Mouse (Mus musculus) CH12.LX (cell line): ENCODE measurements at regions not wholly inside any gene's neighbourhood (a gene's known extent, or its start where the extent isn't known, plus 50 kb on each side); places are given as distances from the start of the nearest gene placed in this dataset.

Experiments
- DNase-seq: peaks from one replicate; pipeline ENCODE4 v3.0.0-alpha.2; 2013; ENCODE audit errors: extremely low read depth
- H3K27ac ChIP-seq: 2 replicates; pipeline ENCODE4 v1.5.1; 2012; ENCODE audit warnings: low read depth, mild to moderate bottlenecking, control low read depth, moderate library complexity; ENCODE audit not compliant: insufficient read depth
- H3K27me3 ChIP-seq: replicated peaks from 2 replicates; pipeline ENCODE3; 2012; ENCODE audit warnings: inconsistent platforms
- H3K36me3 ChIP-seq, 2 experiments: replicated peaks in 1 of 2; 2 replicates each; pipeline versions ENCODE3 to v1.6.1; 2012; ENCODE audit warnings: inconsistent platforms in 1 of 2, low read length in 1 of 2, mild to moderate bottlenecking in 1 of 2, mixed read lengths in 1 of 2, moderate library complexity in 1 of 2; ENCODE audit not compliant: control insufficient read depth in 1 of 2, insufficient read depth in 1 of 2
- H3K4me1 ChIP-seq, 2 experiments: 2 replicates each; pipeline ENCODE4 v1.6.1; 2012; ENCODE audit warnings: inconsistent platforms in 1 of 2, moderate library complexity in 1 of 2; ENCODE audit not compliant: insufficient read depth in 2 of 2, control insufficient read depth in 1 of 2
- H3K4me2 ChIP-seq: 2 replicates; pipeline ENCODE4 v1.6.1; 2012; ENCODE audit warnings: low read depth, mild to moderate bottlenecking, control low read depth; ENCODE audit not compliant: poor library complexity, insufficient read depth, severe bottlenecking
- H3K4me3 ChIP-seq, 3 experiments: fragments of 150-350 bp in 1 of 3; sonication (generic) in 1 of 3; replicated peaks in 1 of 3; 2 replicates each; pipeline versions ENCODE3 to v1.5.1; 2011 to 2012; ENCODE audit warnings: low read depth in 2 of 3, low read length in 2 of 3, mild to moderate bottlenecking in 2 of 3, moderate library complexity in 2 of 3, control low read depth in 1 of 3, improper control_type of control experiment in 1 of 3, inconsistent platforms in 1 of 3, mixed read lengths in 1 of 3; ENCODE audit not compliant: poor library complexity in 1 of 3
- H3K79me2 ChIP-seq: replicated peaks from 2 replicates; pipeline ENCODE4 v1.6.1; 2012; ENCODE audit warnings: mild to moderate bottlenecking, moderate library complexity; ENCODE audit not compliant: control insufficient read depth, poor library complexity, insufficient read depth, severe bottlenecking; ENCODE audit errors: extremely low read depth
- H3K9ac ChIP-seq: 2 replicates; pipeline ENCODE4 v1.6.1; 2012; ENCODE audit warnings: low read depth, mild to moderate bottlenecking, control low read depth, moderate library complexity; ENCODE audit not compliant: insufficient read depth
- H3K9me3 ChIP-seq: replicated peaks from 2 replicates; pipeline ENCODE3; 2012; ENCODE audit warnings: low read length, inconsistent platforms, mixed read lengths
- BHLHE40 ChIP-seq: IDR thresholded peaks from 2 replicates; pipeline ENCODE4 v1.6.1; 2011; ENCODE audit warnings: mild to moderate bottlenecking, low read depth, low read length, improper control_type of control experiment
- CTCF ChIP-seq, 2 experiments: IDR thresholded peaks in 1 of 2; conservative IDR thresholded peaks in 1 of 2; 2 replicates each; pipeline ENCODE4 v1.5.1; 2011 to 2012; ENCODE audit warnings: low read depth in 2 of 2, low read length in 2 of 2, improper control_type of control experiment in 1 of 2, inconsistent platforms in 1 of 2, mild to moderate bottlenecking in 1 of 2, moderate library complexity in 1 of 2
- EP300 ChIP-seq: IDR thresholded peaks from 2 replicates; pipeline ENCODE4 v1.6.1; 2011; ENCODE audit warnings: low read length, improper control_type of control experiment
- IRF4 ChIP-seq: IDR thresholded peaks from 2 replicates; pipeline ENCODE4 v1.6.1; 2014; ENCODE audit warnings: low read depth, mild to moderate bottlenecking, inconsistent platforms, low read length, improper control_type of control experiment
- KAT2A ChIP-seq: IDR thresholded peaks from 2 replicates; pipeline ENCODE4 v1.6.1; 2012; ENCODE audit warnings: low read length, improper control_type of control experiment, inconsistent platforms; ENCODE audit not compliant: insufficient replicate concordance
- MAZ ChIP-seq: IDR thresholded peaks from 2 replicates; pipeline ENCODE4 v1.6.1; 2012; ENCODE audit warnings: low read depth, mild to moderate bottlenecking, inconsistent platforms, low read length, improper control_type of control experiment, moderate library complexity
- NELFE ChIP-seq: IDR thresholded peaks from 2 replicates; pipeline ENCODE4 v1.6.1; 2011; ENCODE audit warnings: low read depth, low read length, improper control_type of control experiment
- POLR2AphosphoS2 ChIP-seq: IDR thresholded peaks from 2 replicates; pipeline ENCODE4 v1.6.1; 2011; ENCODE audit warnings: low read depth, low read length, improper control_type of control experiment
- RAD21 ChIP-seq: IDR thresholded peaks from 2 replicates; pipeline ENCODE4 v1.6.1; 2011; ENCODE audit warnings: low read depth, mild to moderate bottlenecking, low read length, improper control_type of control experiment, moderate library complexity
- TCF12 ChIP-seq: IDR thresholded peaks from 2 replicates; pipeline ENCODE4 v1.6.1; 2014; ENCODE audit warnings: low read depth, mild to moderate bottlenecking, inconsistent platforms, low read length, improper control_type of control experiment
- USF1 ChIP-seq: IDR thresholded peaks from 2 replicates; pipeline ENCODE4 v1.6.1; 2014; ENCODE audit warnings: low read depth, mild to moderate bottlenecking, inconsistent platforms, low read length, improper control_type of control experiment
- ZMIZ1 ChIP-seq: IDR thresholded peaks from 2 replicates; pipeline ENCODE4 v1.6.1; 2012; ENCODE audit warnings: low read depth, mild to moderate bottlenecking, inconsistent platforms, low read length, improper control_type of control experiment
- ZNF384 ChIP-seq: IDR thresholded peaks from 2 replicates; pipeline ENCODE4 v1.6.1; 2012; ENCODE audit warnings: low read depth, low read length, improper control_type of control experiment, inconsistent platforms
- dilution Hi-C: fragments of 300-500 bp; cut with MboI; formaldehyde crosslinking; loops from 2 replicates; pipeline ENCODE4 v1.14.3; 2020; ENCODE audit warnings: low sequenced_read_pairs; ENCODE audit not compliant: extremely low pct_unique_long_range_greater_than_20kb, extremely low pct_ligation_motif_present
- in situ Hi-C: fragments of 300-500 bp; cut with MboI; formaldehyde crosslinking; loops from 3 replicates; pipeline ENCODE4 v1.14.3; 2019; ENCODE audit warnings: low sequenced_read_pairs, low pct_ligation_motif_present, low pct_unique_long_range_greater_than_20kb, mixed read lengths

- dilution Hi-C loops: no loop called here
- TF ChIP-seq EP300 (no peak), KAT2A (no peak), ZMIZ1 (no peak), NELFE (no peak), IRF4 (no peak), MAZ (no peak), CTCF (conservative IDR thresholded peaks at IDR 0.05 in 1 of 2, IDR thresholded peaks at IDR 0.05 in 1 of 2; ENCODE audit: low read depth in 2 of 2, low read length in 2 of 2) (no peak), RAD21 (no peak), TCF12 (peak; percentile 19; the same call in 1 of the 2 replicates)
- TF ChIP-seq, all 38 proteins: peak for 1
- 0 out of 2 replicates have a peak overlapping the region, but pooled peaks have one; percentile 19 for H3K27ac ChIP-seq
- no peaks in the 10 kb centered on the region for H3K9me3 ChIP-seq
- H3K4me1 ChIP-seq: peaks cover 2 to 54% of the 10 kb centered on the region in 2 experiments; a peak in 3 of 4 replicates
- H3K36me3 ChIP-seq: peaks cover 0 to 2% of the 10 kb centered on the region in 2 experiments
- no peaks in the 10 kb centered on the region for H3K79me2 ChIP-seq
- no peak overlapping the region for H3K4me3 ChIP-seq
- peak; percentile 67 for DNase-seq
- in situ Hi-C loops: no loop called here
- H3K4me2 ChIP-seq: no peak overlapping the region; the same call in 1 of the 2 replicates
- no peak overlapping the region for H3K9ac ChIP-seq
- no peaks in the 10 kb centered on the region for H3K27me3 ChIP-seq
These were observed 64.2 kb downstream of the Mycn start for GRCm38 (mm10) chr12:12877539-12877938.

GRCm38 (mm10) chr12:12875976-12876745, 65.6 kb downstream of the Mycn start:
- dilution Hi-C loops: no loop called here
- Histone ChIP-seq H3K27ac (no peak overlapping the region), H3K9me3 (no peaks in the 10 kb centered on the region), H3K9ac (no peak overlapping the region), H3K36me3 (peaks cover 0 to 2% of the 10 kb centered on the region in 2 experiments), H3K27me3 (no peaks in the 10 kb centered on the region), H3K4me3 (no peak overlapping the region), H3K4me1 (peaks cover 2 to 48% of the 10 kb centered on the region in 2 experiments; a peak in 3 of 4 replicates), H3K79me2 (no peaks in the 10 kb centered on the region), H3K4me2 (no peak overlapping the region)
- TF ChIP-seq BHLHE40: no peak
- TF ChIP-seq ZNF384: no peak
- no peak for TF ChIP-seq USF1
- TF ChIP-seq POLR2AphosphoS2: no peak
- in situ Hi-C loops: no loop called here
- DNase-seq: no peak
